ENCODE assay signal across 10 mouse cellular contexts in genomic region chr15:83530233-83530632, GRCm38 (mm10). TPM values are rescaled to one million over a fixed set of nuclear protein-coding genes. Genes with fewer than 3 reads are reported as not detected.
DNase-seq lines count a peak whose midpoint lies in the region; ATAC-seq and TF ChIP-seq lines count a peak whose summit lies in the region.
"Had no signal": no experiment of that assay in that cellular context is flagged by ENCODE, and none has a peak within 500 bp of the region (broad histone marks: within the 10 kb centered on the region; RNA-seq: fewer than 3 reads in every experiment).

No protein-coding gene starts in this region.

- 31% methylated on average over 9 of the region's 9 CpGs for WGBS in lung, postnatal 0 days

- H3K4me1 ChIP-seq in lung, postnatal 0 days (ENCODE audit: insufficient read depth, low read depth, low read length) = peaks cover 29% of the 10 kb centered on the region

- intact Hi-C loops in gastrocnemius, postnatal 14 days (cut with DNase I; ENCODE audit: low total_unique reads) = no loop called here

- no peak overlapping the region for H3K9ac ChIP-seq in lung, postnatal 0 days (replicated peaks; ENCODE audit: low read depth)
- H3K9ac ChIP-seq: neural tube, embryonic 13.5 days had no signal

- peak; percentile 87 for ATAC-seq in lung, postnatal 0 days
- no peak for ATAC-seq in activated CD4-positive, CD25-positive, alpha-beta regulatory T cell, adult 4 months

- TF ChIP-seq CTCF in lung, postnatal 0 days (IDR thresholded peaks at IDR 0.05) = peak; percentile 9; the same call in 1 of the 2 replicates

- no peaks in the 10 kb centered on the region for H3K9me3 ChIP-seq in lung, postnatal 0 days (ENCODE audit: low read length)
- H3K9me3 ChIP-seq: neural tube, embryonic 13.5 days had no signal

- TF ChIP-seq EP300 in lung, postnatal 0 days (IDR thresholded peaks at IDR 0.05) = peak; percentile 73

- H3K4me3 ChIP-seq in lung, postnatal 0 days (ENCODE audit: low read depth, low read length) = no peak overlapping the region
- H3K4me3 ChIP-seq: neural tube, embryonic 13.5 days had no signal

- H3K27ac ChIP-seq in lung, postnatal 0 days (ENCODE audit: low read length) = peak overlapping the region; percentile 85
- H3K27ac ChIP-seq: neural tube, embryonic 13.5 days had no signal

- 0 out of 2 replicates have a peak, but pooled peaks cover 4% of the 10 kb centered on the region for H3K27me3 ChIP-seq in lung, postnatal 0 days (replicated peaks; ENCODE audit: insufficient read depth, low read length)

- H3K36me3 ChIP-seq in lung, postnatal 0 days (ENCODE audit: insufficient read depth, low read length) = no peaks in the 10 kb centered on the region
- H3K36me3 ChIP-seq: neural tube, embryonic 13.5 days had no signal

- DNase-seq in adrenal gland, postnatal 14 days = peak; percentile 53
- DNase-seq in adrenal gland, postnatal 25 days = no peak
- DNase-seq in heart, adult 8-10 months (ENCODE audit: low spot score) = peak; percentile 67
- DNase-seq in kidney, adult 8-10 months = peak; percentile 76 to 79
- DNase-seq in lung, postnatal 0 days (ENCODE audit: low spot score) = peak; percentile 84
- no peak for DNase-seq in right cerebral cortex, postnatal 10 days (ENCODE audit: low spot score in 2 of 2)
- no peak for DNase-seq in gastrocnemius, postnatal 14 days

- no peak overlapping the region for H3K4me2 ChIP-seq in lung, postnatal 0 days (replicated peaks; ENCODE audit: low read depth, low read length)
- H3K4me2 ChIP-seq: neural tube, embryonic 13.5 days had no signal

RNA-seq across cellular contexts. Expression of gene Bik, which starts 3.6 kb away (rescaled TPM):
- total RNA-seq in adrenal gland, postnatal 14 days (2021) = 7.1 and 8.4 TPM in 2 replicates
- total RNA-seq in adrenal gland, postnatal 25 days (2021) = 3.9 and 4.3 TPM in 2 replicates
- total RNA-seq in heart, adult 8-10 months (2022) = 10 to 100 TPM in 1 of 4 experiments, 1 to 10 TPM in 3; 7.6 to 12.5 (median 9.4) TPM
- polyA plus RNA-seq in lung, postnatal 0 days (2015; fragmentation: Nextera tagmentation; extraction: Ambion mirVana) = 33.8 and 34.6 TPM in 2 replicates
- polyA plus RNA-seq in activated CD4-positive, CD25-positive, alpha-beta regulatory T cell, adult 4 months (2017; shearing (Covaris generic)) = 1 to 10 TPM; 1.1 to 2.5 TPM
- total RNA-seq in gastrocnemius, postnatal 14 days (2021) = 1 to 10 TPM; 2.8 to 3.2 TPM
- total RNA-seq: granulocyte monocyte progenitor cell, adult 5-6 weeks had no signal

RNA-seq across cellular contexts. Expression of gene Ttll1, which starts 19.5 kb away (rescaled TPM):
- 6.6 and 7.1 TPM in 2 replicates for total RNA-seq in adrenal gland, postnatal 14 days (2021)
- 6.2 and 9.0 TPM in 2 replicates for total RNA-seq in adrenal gland, postnatal 25 days (2021)
- total RNA-seq in heart, adult 8-10 months (2022) = 10 to 100 TPM; 51.7 to 73.3 (median 59.8) TPM
- polyA plus RNA-seq in lung, postnatal 0 days (2015; fragmentation: Nextera tagmentation; extraction: Ambion mirVana) = 13.8 and 13.9 TPM in 2 replicates
- 1 to 10 TPM; 8.4 to 9.8 TPM for polyA plus RNA-seq in activated CD4-positive, CD25-positive, alpha-beta regulatory T cell, adult 4 months (2017; shearing (Covaris generic))
- total RNA-seq in gastrocnemius, postnatal 14 days (2021) = 1 to 10 TPM; 3.6 to 5.1 TPM

RNA-seq across cellular contexts. Expression of gene Tspo, which starts 33.2 kb away (rescaled TPM):
- 344 and 362 TPM in 2 replicates for total RNA-seq in adrenal gland, postnatal 14 days (2021)
- 381 and 451 TPM in 2 replicates for total RNA-seq in adrenal gland, postnatal 25 days (2021)
- total RNA-seq in heart, adult 8-10 months (2022) = 10 to 100 TPM; 57.1 to 66.2 (median 60.4) TPM
- 343 and 439 TPM in 2 replicates for polyA plus RNA-seq in lung, postnatal 0 days (2015; fragmentation: Nextera tagmentation; extraction: Ambion mirVana)
- 100 to 1,000 TPM; 372 to 374 TPM for polyA plus RNA-seq in activated CD4-positive, CD25-positive, alpha-beta regulatory T cell, adult 4 months (2017; shearing (Covaris generic))
- 10 to 100 TPM; 24.9 to 33.5 TPM for total RNA-seq in gastrocnemius, postnatal 14 days (2021)

RNA-seq across cellular contexts. Expression of gene Mcat, which starts 33.4 kb away (rescaled TPM):
- 34.6 and 41.1 TPM in 2 replicates for total RNA-seq in adrenal gland, postnatal 14 days (2021)
- total RNA-seq in adrenal gland, postnatal 25 days (2021) = 32.9 and 44.8 TPM in 2 replicates
- 10 to 100 TPM; 43.6 to 51.3 (median 46.9) TPM for total RNA-seq in heart, adult 8-10 months (2022)
- polyA plus RNA-seq in lung, postnatal 0 days (2015; fragmentation: Nextera tagmentation; extraction: Ambion mirVana) = 22.8 and 24.7 TPM in 2 replicates
- polyA plus RNA-seq in activated CD4-positive, CD25-positive, alpha-beta regulatory T cell, adult 4 months (2017; shearing (Covaris generic)) = 1 to 10 TPM; 3.3 to 3.4 TPM
- 10 to 100 TPM; 20.4 to 21.9 TPM for total RNA-seq in gastrocnemius, postnatal 14 days (2021)

Comparison
In these comparisons a context has a peak if more than half of its experiments do, and no peak if none do; other contexts are left out.
1. DNase-seq: peak in adrenal gland, postnatal 14 days (single experiment), heart, adult 8-10 months (single experiment), kidney, adult 8-10 months (2 of 2) and lung, postnatal 0 days (single experiment); none in adrenal gland, postnatal 25 days (single experiment), right cerebral cortex, postnatal 10 days (0 of 2) and gastrocnemius, postnatal 14 days (single experiment).